Mouse (Mus musculus) spleen, adult 2 months (tissue): ENCODE results near the gene Fam129c. TPM values are rescaled to one million over a fixed set of nuclear protein-coding genes. Genes with fewer than 3 reads are reported as not detected.

Experiments used
- DNase-seq, 2 experiments: peaks; one replicate each; pipeline versions ENCODE4 v3.0.0 to v3.0.0-alpha.2; 2012 to 2021; ENCODE audit warnings: low spot score in 2 of 2, low read depth in 1 of 2
- H3K27ac ChIP-seq: fragments of 200-500 bp; 2 replicates; pipeline ENCODE4 v1.5.1; 2012; ENCODE audit warnings: low read length, inconsistent platforms; ENCODE audit not compliant: insufficient read depth
- H3K27me3 ChIP-seq: fragments of 200-500 bp; 2 replicates; pipeline ENCODE4 v1.6.1; 2012; ENCODE audit warnings: mild to moderate bottlenecking, moderate library complexity, low read length, inconsistent platforms; ENCODE audit not compliant: control insufficient read depth, insufficient read depth
- H3K36me3 ChIP-seq: fragments of 200-500 bp; 2 replicates; pipeline ENCODE4 v1.6.1; 2012; ENCODE audit warnings: mild to moderate bottlenecking, low read length, inconsistent platforms; ENCODE audit not compliant: control insufficient read depth, insufficient read depth
- H3K4me1 ChIP-seq: fragments of 200-500 bp; 2 replicates; pipeline ENCODE4 v1.6.1; 2011; ENCODE audit warnings: inconsistent platforms; ENCODE audit not compliant: control insufficient read depth, insufficient read depth, insufficient read length
- H3K4me3 ChIP-seq: fragments of 200-500 bp; 2 replicates; pipeline ENCODE4 v1.5.1; 2011; ENCODE audit warnings: mild to moderate bottlenecking, inconsistent platforms; ENCODE audit not compliant: insufficient read depth, insufficient read length; ENCODE audit errors: extremely low read depth
- CTCF ChIP-seq: fragments of 200-500 bp; IDR thresholded peaks from 2 replicates; pipeline ENCODE4 v1.5.1; 2011; ENCODE audit warnings: mild to moderate bottlenecking, inconsistent platforms; ENCODE audit not compliant: insufficient read depth, insufficient read length, insufficient replicate concordance; ENCODE audit errors: extremely low read depth
- POLR2A ChIP-seq: fragments of 200-500 bp; IDR thresholded peaks from 2 replicates; pipeline ENCODE4 v1.6.1; 2011; ENCODE audit warnings: low read depth, low read length, inconsistent platforms
- WGBS: fragments of 180-500 bp; shearing (Covaris S2); methylation state at CpG from one replicate; pipeline ENCODE4 v1.1.7; 2018; 5-methylcytosine and 5-hydroxymethylcytosine counted together
- polyA plus RNA-seq: library from polyadenylated mRNA; depleted of rRNA; stranded (reverse); fragments of >200 nt; gene quantifications from 2 replicates; pipeline ENCODE4 v1.2.3, GENCODE M21; 2012

Fam129c gene
- polyA plus RNA-seq, 1 experiment, result 115 TPM

- Histone ChIP-seq H3K27ac (0 out of 2 replicates have a peak overlapping the region, but pooled peaks have one; percentile 29), H3K27me3 (no peaks in the 10 kb centered on the region), H3K36me3 (no peaks in the 10 kb centered on the region), H3K4me3 (peak overlapping the region; percentile 58; the same call in 1 of the 2 replicates), H3K4me1 (peaks cover 11% of the 10 kb centered on the region)
- TF ChIP-seq POLR2A (no peak), CTCF (0 out of 2 replicates have a peak, but pooled peaks have one; percentile 10)
- 5% methylated on average over 24 of the region's 24 CpGs for WGBS
- peak; percentile 53 to 66 for DNase-seq
Measured at GRCm38 (mm10) chr8:71558958-71559690, 38.3 kb upstream of the Fam129c start.

DNA sequence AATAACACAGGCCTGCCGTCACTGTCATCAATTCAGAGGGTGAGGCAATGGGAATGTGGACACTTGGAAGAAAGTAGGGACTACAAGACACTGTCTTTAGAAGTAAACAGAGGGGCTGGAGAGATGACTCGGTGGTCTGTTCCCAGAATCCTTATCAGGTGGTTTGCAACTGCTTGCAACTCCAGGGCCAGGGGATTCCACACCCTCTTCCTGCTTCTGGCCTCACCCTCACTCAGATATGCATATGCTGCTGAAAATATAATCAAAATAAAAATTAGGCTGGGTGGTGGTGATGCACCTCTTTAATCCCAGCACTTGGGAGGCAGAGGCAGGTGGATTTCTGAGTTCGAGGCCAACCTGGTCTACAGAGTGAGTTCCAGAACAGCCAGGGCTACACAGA, 37.4 kb upstream of the Fam129c start:
- no peak for TF ChIP-seq POLR2A
- TF ChIP-seq CTCF, result no peak
- Histone ChIP-seq H3K4me1 (peaks cover 11% of the 10 kb centered on the region), H3K4me3 (no peak overlapping the region), H3K36me3 (no peaks in the 10 kb centered on the region), H3K27me3 (no peaks in the 10 kb centered on the region), H3K27ac (no peak overlapping the region)
- DNase-seq, result no peak
- WGBS, result 81% methylated on average over 3 of the region's 3 CpGs

DNA sequence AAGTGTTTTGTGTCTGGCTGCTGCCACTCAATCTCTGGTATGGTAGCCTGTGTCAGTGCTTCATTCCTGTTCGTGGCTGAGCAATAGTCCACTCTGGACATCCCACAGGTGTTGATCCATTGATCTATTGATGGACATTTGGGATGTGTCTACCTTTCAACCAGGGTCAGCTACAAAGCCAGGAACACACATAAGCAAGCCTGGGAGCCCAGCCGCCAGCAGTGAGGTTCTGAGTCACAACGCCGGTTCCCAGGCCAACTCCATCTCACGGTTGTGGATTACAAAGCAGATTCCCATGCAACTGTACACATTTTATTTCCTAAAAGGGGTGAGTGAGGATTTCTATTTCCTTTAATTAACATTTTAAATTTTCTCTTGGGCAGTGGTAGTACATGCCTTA, 36.7 kb upstream of the Fam129c start:
- no peaks in the 10 kb centered on the region for H3K36me3 ChIP-seq
- no peak overlapping the region for H3K27ac ChIP-seq
- no peak for TF ChIP-seq CTCF
- no peak for TF ChIP-seq POLR2A
- no peak for DNase-seq
- 93% methylated on average over 5 of the region's 5 CpGs for WGBS
- H3K4me3 ChIP-seq, result no peak overlapping the region
- H3K27me3 ChIP-seq, result no peaks in the 10 kb centered on the region
- H3K4me1 ChIP-seq, result peaks cover 11% of the 10 kb centered on the region

GRCm38 (mm10) chr8:71561401-71561800, 36.0 kb upstream of the Fam129c start:
- Histone ChIP-seq H3K27me3 (no peaks in the 10 kb centered on the region), H3K27ac (no peak overlapping the region), H3K4me3 (no peak overlapping the region), H3K36me3 (no peaks in the 10 kb centered on the region), H3K4me1 (peaks cover 11% of the 10 kb centered on the region)
- WGBS, result 5% methylated on average over 15 of the region's 15 CpGs
- DNase-seq, result peak; percentile 58 to 72
- TF ChIP-seq POLR2A (no peak), CTCF (peak; percentile 94; the same call in 1 of the 2 replicates)

DNA sequence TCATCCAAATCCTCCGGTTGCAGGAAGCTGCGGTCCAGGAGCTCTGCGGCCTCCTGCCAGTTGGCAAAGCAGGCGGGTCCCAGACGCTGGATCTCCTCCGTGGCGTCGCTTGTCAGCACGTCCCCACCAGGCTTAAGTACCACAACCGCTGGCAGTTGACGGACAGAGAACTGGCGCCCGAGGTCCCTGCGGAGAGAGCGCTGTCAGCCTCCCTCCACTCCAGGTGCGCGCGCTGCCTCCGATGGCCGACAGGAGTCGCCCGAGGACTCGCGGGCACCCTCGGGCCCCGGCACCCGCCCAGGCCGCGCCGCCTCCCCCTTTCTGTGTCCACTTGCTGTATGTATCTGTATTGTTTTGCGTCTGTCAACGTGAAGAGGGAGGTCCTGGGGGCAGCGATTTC, 34.7 kb upstream of the Fam129c start:
- Histone ChIP-seq H3K36me3 (no peaks in the 10 kb centered on the region), H3K4me1 (peaks cover 11% of the 10 kb centered on the region), H3K4me3 (no peak overlapping the region; the same call in 1 of the 2 replicates), H3K27ac (no peak overlapping the region), H3K27me3 (no peaks in the 10 kb centered on the region)
- WGBS, result 1% methylated on average over 33 of the region's 33 CpGs
- no peak for TF ChIP-seq POLR2A
- TF ChIP-seq CTCF, result peak; percentile 89
- peak; percentile 38 to 81 for DNase-seq

GRCm38 (mm10) chr8:71563992-71564391, 33.5 kb upstream of the Fam129c start:
- no peak for TF ChIP-seq CTCF
- TF ChIP-seq POLR2A, result no peak
- Histone ChIP-seq H3K27me3 (no peaks in the 10 kb centered on the region), H3K4me3 (no peak overlapping the region), H3K27ac (no peak overlapping the region), H3K4me1 (peaks cover 4% of the 10 kb centered on the region), H3K36me3 (no peaks in the 10 kb centered on the region)
- DNase-seq, result no peak
- WGBS, result 91% methylated on average over 4 of the region's 4 CpGs

DNA sequence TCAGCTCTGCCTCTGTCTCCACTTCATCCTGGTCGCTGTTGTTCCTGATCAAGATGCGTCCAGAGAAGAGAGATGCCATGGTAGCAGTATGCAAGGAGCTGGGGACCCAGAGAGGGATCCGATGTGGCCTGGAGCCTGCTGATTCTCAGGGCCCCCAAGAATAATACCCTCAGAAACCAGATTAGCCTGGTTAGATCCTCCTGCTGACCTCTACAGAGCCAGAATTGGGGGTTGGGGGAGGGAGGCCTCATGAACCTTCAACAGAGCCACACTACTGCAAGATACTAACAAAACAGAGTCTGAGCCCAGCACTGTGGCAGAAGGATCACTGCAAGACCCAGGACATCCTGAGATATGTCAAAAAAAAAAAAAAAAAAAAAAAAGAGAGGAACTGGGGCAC, 30.9 kb upstream of the Fam129c start, which contains the start of gene Nxnl1:
Gene Nxnl1, minus strand, starts transcription at position 101 of the 400 bp plus-strand sequence.
- peaks cover 6% of the 10 kb centered on the region for H3K4me1 ChIP-seq
- 91% methylated on average over 3 of the region's 3 CpGs for WGBS
- no peak for DNase-seq
- no peaks in the 10 kb centered on the region for H3K36me3 ChIP-seq
- H3K4me3 ChIP-seq, result no peak within 1 kb of the TSS
- no peak within 1 kb of the TSS for H3K27ac ChIP-seq
- H3K27me3 ChIP-seq, result no peaks in the 10 kb centered on the region
- TF ChIP-seq CTCF (no peak), POLR2A (no peak)
